Mouse (Mus musculus) R1 (cell line): ENCODE results near the gene Aldh4a1.

Source experiments
- DNase-seq: peaks from one replicate; pipeline ENCODE4 v3.0.0-alpha.2; 2018; ENCODE audit warnings: low read depth, low spot score

The Aldh4a1 gene

DNA sequence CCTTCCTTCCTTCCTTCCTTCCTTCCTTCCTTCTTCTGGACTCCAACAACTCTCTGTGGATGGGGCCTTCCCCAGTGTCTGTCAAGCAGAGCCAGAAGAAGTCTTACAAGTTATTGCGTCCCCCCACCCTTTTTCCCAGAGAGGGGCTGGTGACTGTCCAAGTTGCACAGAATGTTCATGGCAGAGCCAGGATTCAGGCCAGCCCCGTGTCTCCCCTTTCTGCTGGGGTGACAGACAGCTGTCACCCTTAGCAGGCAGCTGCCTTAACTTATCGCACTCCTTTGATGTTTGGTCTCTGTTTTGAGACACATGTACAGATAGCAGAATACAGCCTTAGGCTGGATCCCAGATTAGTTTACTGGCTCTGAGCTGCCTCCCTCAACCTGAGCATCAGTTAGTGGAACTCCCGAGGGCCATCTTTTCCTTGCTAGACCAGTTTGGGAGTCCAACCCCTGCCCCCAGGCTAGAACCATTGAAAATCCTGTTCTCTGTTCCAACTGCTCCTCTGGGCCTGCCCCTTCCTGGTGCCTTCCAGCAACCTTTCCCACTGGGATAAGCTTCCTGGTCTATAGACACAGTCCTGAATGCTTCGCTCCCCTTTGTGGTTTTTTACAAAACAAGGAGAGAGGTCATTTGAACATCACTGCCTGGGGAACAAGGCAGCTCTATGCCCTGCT is 33.2 kb upstream of the Aldh4a1 start:
- DNase-seq = no peak

DNA sequence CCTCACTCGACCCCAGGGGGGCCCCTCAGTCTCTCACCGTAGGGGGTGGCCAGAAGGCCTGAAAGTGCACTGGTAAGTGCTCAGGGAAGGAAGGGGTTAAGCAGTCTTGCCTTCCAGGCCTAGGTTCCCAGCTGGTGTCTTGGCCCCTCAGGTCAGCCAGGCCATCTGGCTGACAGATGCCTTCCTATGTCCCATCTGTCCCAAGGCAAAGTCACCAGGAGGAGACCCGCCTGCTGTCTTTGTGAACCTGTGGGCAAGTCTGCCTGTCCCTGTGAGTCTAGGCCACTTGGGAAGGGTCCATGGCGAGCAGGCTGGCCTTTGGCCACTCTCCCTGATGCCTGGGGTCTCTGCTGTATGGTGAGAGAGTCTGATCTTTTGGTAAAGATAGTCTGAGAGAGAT is 32.2 kb upstream of the Aldh4a1 start:
- no peak for DNase-seq

- DNase-seq = no peak
Measured at GRCm38 (mm10) chr4:139592895-139593294, 29.8 kb upstream of the Aldh4a1 start.

DNA sequence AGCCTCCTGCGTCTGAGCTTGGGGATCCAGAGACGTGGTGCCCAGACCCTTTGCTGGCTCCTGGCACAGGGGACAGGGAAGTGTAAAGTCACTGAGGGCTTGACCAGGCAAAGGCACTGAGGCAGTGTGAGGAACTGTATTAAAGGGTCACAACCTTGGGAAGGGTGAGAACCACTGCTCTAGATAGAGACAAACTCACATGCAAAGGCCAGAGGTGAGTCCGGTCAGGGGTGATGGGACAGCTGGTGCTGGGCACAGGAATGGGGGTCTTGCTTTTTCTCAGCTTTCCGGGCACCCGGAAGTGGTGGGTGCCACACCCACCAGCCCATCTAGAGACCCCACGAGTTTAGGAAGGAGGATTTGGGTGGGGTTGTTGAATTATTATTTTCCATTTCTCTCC is 29.3 kb upstream of the Aldh4a1 start:
- DNase-seq = no peak

DNA sequence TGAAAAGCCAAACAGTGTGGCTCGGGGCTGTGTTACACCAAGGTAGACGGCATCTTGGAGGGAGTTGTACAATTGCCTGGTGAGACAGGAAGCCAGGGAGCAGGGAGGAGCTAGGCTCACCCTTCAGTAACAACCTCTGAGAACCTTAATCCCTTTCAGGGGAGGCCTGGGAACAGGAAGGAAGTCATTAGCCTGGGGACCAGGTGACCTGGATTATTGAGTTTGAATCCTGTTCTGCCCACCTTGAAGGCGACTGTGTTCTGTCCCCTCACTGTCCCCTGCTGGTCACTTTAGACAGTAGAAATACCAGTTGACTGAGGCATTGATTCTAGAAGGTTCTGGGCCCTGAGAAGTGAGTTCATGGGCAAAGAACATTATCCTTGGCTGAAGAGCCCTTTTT is 28.6 kb upstream of the Aldh4a1 start:
- DNase-seq = peak; percentile 86

DNA sequence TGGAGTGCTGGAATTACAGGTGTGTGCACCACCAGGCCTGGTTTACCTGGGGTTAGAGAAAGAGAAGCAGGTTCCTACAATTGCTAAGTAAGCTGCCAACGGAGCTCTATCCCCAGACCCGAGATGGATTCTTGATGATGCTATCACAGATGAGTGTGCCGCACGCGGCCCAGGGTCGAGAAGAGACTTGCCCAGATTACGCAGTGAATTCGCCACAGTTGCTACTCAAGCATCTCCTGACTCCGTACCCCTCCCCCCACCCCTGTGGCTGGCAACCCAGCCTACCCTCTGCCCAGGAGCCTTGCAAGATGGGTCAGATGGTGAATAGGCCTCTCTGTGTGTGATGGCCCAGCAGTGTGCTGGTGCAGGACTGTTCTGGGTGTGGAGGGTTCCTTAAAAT is 26.0 kb upstream of the Aldh4a1 start:
- DNase-seq = no peak

DNA sequence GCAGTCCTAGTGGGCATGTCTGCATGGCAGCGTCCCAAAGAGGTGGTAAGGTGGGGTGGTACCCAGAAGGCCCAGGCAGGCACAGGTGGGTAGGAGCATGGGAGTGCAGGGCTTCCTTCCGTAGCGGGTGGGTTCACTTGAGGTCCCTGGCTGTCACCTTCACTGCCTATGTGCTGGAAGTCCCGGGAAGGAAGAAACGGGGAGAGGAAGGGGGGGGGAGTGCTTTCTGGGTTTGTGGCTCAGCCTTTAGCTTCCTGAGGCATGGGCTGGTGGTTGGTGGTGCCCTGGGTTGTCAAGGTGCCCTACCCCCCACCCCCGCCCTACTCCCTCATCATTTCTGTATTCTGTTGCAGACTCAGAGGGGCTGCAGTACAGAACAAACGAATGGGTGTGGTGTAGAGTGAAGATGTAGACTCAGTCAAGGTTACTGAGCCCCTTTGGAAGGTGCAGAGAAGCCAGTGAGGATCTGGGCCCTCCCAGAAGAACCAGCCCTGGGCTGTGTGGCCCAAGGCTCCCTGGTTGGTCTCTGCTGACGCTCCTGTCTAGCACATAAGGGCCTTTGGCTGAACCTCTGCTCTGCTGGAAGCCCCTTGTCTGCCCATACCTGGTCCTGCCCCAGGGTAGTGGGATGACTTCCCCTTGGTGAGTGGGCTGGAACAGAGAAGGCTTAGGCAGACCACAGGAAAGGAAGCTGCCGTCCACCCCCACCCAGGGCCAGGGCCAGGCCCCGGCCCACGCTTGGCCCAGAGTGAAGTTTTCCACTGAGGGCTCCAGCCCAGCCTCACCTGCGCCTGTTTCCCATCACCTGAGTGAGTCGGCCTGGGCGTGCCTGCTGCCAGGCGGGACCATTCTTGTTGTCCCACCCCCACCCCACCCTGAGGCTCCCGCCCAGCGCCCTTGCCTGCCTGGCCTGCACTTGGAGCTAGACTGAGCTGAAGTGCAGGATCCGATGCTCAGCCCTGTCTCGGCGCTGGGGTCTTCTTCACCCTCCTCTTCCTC is 25.1 kb upstream of the Aldh4a1 start:
- no peak for DNase-seq

GRCm38 (mm10) chr4:139598356-139598755 is 24.3 kb upstream of the Aldh4a1 start:
- DNase-seq = no peak

GRCm38 (mm10) chr4:139598950-139599518 is 23.6 kb upstream of the Aldh4a1 start:
- DNase-seq = peak; percentile 99

DNA sequence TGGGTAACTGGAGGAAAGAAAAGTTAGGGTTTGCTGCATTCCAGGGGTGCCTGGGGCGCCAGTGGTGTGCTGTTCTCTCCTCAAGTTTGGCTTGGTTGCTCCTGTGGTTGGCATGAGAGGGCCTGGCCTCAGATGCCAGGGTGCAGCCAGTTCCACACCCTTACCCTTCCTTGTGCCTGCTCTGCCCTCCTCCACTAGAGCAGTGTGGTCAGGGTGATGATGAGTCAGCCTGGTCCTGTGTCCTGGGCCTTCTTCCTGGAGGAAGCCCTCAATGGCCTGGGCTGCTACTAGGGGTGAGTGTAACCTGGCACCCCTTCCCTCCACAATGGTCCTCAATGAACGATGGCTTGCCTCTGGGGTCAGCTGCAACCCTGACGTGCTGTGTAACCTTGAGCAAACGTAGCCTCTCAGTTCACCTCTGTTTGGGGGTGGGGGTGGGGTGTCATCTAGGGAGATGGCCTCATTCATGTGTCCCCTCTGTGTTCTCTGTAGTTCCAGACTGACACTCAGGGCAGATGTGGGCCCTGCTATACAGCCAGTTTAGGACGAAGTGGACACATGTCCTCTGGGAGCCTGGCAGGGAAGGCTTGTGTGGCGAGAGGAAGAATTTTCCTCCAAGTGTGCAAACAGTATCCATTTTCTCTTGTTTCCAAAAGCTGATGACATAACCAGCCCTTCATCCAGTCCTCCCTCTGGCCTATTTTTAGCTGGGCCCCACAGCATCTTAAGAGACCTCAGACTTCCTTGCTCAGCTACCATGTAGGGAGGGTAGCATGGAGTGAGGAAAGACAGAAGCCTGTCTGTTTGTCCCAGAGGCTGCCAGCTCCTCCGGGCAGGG is 20.9 kb upstream of the Aldh4a1 start:
- no peak for DNase-seq

GRCm38 (mm10) chr4:139602357-139603244 is 20.1 kb upstream of the Aldh4a1 start, which contains the start of gene Gm21969:
Gene Gm21969, plus strand, starts transcription at chr4:139603186.
- DNase-seq = peak; percentile 72

- no peak for DNase-seq
Measured at GRCm38 (mm10) chr4:139605216-139605615, 17.4 kb upstream of the Aldh4a1 start.

DNA sequence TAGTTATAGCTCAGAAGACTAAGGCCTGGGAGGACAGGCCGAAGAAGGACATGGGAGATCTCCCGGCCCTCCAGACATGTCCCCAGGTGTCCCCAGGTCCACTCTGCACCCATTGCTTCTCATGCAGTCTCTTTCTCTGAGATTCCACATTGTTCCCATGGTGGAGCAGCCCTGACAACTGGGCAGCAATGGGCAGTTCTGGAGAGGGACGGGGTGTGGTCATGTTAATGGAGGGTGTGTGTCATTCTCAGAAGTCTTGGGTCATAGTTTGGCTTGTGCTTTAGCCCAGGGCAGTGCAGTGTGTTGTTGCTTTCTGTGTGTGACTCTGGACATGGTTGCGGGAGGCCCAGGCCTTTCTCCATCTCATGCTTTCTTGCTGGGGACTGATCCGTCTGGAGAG is 15.9 kb upstream of the Aldh4a1 start:
- no peak for DNase-seq

DNA sequence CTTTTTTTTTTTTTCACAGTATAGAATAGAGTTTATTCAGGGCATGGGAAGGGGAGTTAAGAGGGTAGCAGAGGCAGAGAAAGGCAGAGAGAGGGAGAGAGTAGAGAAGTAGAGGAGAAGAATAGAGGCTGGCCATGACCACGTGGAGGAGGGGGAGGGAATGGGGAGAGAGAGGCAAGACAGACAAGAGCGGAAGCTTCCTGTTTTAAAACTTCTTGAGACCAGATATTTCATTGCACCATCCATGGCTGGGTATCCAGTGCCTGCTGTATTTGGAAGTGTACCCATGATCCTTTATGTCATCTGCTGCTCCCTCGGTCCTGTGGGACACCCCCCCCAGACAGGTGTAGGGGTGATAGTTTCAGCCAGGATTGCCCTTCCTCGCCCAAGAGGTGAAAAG is 13.7 kb upstream of the Aldh4a1 start:
- DNase-seq = no peak

DNA sequence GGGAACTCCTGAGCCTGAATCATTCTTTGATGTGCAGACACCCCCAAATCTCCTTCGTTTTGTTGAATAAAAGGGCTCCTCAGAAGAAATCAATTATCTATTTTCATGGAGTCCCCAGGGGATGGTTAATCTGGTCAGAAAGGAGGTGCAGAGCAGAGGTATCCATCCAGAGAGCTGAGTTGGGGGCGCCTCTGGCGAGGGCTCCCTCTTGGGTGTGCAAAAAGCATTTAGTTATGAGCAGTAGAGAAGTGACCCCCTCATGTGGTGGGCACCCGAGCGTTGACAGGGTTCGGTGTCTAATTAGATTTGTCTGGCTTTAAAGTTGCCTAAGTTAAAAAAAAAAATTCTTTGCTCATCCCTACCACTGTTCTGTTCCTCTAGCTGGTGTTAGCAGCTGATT is 11.7 kb upstream of the Aldh4a1 start:
- DNase-seq = no peak

DNA sequence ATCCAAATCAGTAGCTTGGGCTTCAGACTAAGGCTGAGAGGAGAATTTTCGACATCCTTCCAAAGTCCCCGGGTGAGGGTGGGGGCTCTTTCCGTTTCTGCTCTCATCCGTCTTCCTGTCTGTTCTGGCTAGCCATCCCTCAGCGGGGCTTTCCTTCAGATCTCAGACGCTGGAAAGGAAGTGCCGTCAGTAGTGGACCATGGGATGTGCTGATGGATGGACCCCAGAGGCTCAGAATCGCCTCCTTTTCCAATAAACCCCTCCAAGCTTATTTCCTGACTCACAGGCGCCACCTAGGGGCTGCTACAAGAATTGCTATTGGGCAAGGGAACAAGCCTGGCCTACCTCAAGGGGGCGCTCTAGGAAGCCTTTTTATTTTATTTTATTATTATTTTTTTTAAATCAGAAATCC is 11.1 kb upstream of the Aldh4a1 start:
- peak; percentile 74 for DNase-seq

DNA sequence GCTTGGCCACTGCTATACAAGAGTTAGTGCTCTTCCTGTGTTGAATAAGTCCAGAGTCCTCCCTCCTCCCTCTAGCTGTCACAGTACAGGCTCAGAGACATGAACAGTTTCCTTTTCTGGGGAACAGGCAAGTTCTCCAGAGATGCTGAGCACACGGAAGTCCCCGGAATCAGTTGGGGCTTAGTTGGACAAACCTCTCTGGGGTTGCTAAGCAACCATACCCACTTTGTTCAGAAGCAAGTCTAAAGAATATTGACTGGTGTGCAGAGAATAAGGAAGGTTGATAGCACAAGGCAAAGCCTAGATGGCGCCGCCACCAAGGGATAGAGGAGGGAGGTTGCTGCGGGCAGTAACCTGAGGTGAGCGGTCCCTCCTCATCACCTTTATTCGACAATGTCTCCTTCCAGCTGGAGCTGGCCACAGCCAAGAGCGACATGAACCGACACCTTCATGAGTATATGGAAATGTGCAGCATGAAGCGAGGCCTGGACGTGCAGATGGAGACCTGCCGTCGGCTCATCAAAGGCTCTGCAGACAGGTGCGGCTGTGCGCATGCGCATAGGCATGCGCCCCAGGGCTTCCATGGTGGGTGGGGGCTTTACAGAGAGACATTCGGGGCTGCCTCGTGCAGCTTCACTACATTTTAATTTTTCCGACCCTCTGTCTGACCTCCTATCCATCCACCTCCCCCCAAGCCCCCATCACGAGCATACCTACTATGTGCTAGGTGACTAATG is 8.0 kb upstream of the Aldh4a1 start:
- peak; percentile 77 for DNase-seq

DNA sequence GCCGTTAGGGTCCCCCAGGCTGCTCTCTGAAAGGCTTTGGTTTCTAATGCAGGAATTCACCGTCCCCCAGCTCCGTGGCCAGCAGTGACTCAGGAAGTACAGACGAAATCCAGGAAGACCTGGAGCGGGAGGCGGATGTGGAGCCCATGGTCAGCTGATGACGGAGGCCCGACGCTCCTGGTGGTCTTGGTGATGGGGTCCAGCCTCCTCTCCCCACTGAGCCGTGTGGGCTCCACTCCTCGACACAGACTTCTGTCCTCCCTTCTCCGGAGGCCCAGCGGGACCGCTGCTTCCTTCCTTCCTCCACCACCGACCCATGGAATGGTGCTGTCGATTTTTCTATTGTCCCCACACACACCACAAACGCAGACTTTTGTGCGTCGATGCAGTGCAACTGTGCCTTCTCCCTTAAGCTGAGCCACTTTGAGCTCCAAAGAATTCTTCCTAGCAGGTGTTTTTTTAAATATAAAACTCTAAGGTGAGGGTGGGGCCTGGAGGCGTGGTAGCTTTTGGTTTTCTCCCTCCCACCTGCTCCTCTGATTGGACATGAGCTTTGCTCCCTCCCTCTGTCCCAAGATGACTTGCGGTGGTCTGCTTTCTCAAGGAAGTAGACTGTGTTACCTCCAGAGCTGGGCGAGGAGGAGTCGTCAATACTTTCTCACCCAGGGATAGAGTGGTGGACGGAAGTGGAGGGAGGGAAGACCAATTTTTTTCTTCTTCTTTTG is 6.2 kb upstream of the Aldh4a1 start:
- DNase-seq = peak; percentile 91

- DNase-seq = no peak
Measured at GRCm38 (mm10) chr4:139617001-139617364, 5.7 kb upstream of the Aldh4a1 start.
